Mouse (Mus musculus): Measurements from ENCODE around the gene Tfr2.
A peak's percentile ranks its signal among the peaks of the same experiment; 100 is the strongest.

The Tfr2 gene

GRCm38 (mm10) chr5:137537461-137537860 is 32.2 kb upstream of the Tfr2 start:
- no peak for DNase-seq (ENCODE audit: low read depth, low spot score)

DNA sequence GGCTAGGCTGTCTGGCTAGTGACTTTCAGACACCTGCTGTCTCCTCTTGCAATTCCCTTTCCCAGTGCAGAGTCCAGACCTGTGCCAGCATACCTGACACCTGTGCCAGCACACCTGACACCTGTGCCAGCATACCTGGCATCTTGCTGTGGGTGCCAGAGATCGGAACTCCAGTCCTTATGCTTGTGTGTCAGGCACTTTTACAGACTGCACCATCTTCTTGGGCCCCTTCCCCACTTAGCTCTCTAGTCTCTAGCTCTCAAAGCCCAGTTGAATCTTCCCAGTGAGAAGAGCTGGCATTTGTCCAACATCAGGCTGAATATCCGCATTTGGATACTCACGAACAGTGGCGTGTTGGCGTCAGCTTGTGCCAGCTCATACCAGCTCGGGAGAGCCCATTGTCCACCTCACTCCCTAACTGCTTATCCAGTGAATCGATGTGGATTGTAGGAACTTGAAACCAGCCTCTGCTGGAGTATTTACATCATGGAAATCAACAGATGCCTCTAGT is 30.3 kb upstream of the Tfr2 start:
- no peak for DNase-seq (ENCODE audit: low read depth, low spot score)

- DNase-seq (ENCODE audit: low read depth, low spot score): no peak
Measured at GRCm38 (mm10) chr5:137540991-137541390, 28.6 kb upstream of the Tfr2 start.

GRCm38 (mm10) chr5:137541768-137542540 is 27.7 kb upstream of the Tfr2 start:
- DNase-seq (ENCODE audit: low read depth, low spot score): no peak

DNA sequence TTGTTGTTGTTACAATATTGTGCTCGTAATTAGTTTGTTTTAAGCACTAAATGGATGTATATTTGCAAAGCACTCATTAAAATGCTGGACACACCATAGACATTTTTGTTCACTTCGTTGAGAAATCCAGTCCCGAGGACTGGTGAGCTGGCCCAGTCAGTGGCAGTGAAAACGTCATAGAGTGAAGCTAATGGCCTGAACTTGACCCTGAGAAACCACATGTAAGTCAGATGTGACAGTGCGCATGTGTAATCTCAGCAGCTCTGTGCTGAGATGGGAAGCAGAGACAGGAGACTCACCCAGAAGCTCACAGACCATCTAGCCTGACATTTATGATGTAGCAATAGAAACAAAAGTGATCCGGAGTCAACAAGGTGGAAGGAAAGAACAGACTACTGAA is 24.7 kb upstream of the Tfr2 start:
- DNase-seq (ENCODE audit: low read depth, low spot score): no peak

DNA sequence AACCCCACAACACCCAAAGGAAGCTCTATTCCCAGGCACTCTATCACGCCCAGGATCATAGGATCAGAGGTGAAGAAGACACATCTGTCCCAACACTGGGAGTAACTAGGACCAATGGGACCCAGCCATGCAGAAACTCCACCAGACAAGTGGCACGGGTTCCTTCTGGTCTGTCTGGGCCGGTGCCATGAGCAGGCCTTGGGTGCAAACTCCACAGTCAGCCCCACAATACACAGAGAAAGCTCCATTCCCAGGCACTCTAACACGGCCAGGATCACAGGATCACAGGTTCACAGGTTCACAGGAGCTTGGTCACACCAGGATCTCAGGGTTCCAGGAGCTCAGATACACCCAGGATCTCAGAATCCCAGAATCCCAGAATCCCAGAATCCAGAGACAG is 24.0 kb upstream of the Tfr2 start:
- DNase-seq (ENCODE audit: low read depth, low spot score): no peak

DNA sequence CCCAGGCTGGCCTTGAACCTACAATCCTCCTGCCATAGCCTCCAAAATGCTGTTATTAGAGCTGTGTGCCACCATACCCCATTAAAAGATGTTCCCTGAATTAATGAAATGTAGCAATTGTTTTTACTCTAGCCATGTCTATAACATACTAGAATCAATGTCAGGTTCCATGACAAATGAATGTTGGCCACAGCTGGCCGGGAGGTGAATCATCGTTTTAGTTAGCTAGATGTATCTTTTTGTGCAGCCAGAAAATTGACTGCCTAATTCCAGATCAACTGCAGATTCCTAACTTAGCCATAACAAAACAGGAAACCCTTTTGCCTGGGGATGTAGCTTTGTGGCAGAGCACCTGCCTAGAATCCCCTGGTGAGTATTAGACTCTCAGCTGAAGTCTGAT is 19.8 kb upstream of the Tfr2 start:
- no peak for DNase-seq (ENCODE audit: low read depth, low spot score)

- DNase-seq (ENCODE audit: low read depth, low spot score): no peak
Measured at GRCm38 (mm10) chr5:137551119-137551518, 18.5 kb upstream of the Tfr2 start.

GRCm38 (mm10) chr5:137553000-137553399 is 16.6 kb upstream of the Tfr2 start:
- no peak for DNase-seq (ENCODE audit: low read depth, low spot score)

GRCm38 (mm10) chr5:137553411-137553837 is 16.2 kb upstream of the Tfr2 start, which contains the start of gene Actl6b:
TSS of gene Actl6b (plus strand) at chr5:137553517.
- no peak for DNase-seq (ENCODE audit: low read depth, low spot score)

DNA sequence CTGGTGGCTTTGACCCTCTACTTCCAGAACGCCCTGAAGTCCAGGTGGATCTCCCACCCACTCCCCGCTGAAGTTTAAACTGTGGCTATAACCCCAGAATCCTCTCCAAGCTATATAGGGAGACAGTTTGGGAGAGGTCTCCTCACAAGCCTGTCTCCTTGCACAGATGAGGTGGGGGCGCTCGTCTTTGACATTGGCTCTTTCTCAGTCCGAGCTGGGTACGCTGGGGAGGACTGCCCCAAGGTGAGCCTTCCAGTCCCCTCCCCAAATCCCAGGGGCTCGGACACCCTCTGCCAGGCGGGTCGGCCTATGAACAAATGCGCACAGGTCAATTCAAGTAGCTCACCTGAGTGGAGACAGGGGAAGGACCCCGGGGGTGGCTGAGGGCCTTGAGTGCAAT is 15.7 kb upstream of the Tfr2 start:
- DNase-seq (ENCODE audit: low read depth, low spot score): no peak

GRCm38 (mm10) chr5:137561556-137561955 is 8.1 kb upstream of the Tfr2 start:
- DNase-seq (ENCODE audit: low read depth, low spot score): peak; percentile 50

GRCm38 (mm10) chr5:137562965-137563364 is 6.7 kb upstream of the Tfr2 start:
- peak; percentile 49 for DNase-seq (ENCODE audit: low read depth, low spot score)

DNA sequence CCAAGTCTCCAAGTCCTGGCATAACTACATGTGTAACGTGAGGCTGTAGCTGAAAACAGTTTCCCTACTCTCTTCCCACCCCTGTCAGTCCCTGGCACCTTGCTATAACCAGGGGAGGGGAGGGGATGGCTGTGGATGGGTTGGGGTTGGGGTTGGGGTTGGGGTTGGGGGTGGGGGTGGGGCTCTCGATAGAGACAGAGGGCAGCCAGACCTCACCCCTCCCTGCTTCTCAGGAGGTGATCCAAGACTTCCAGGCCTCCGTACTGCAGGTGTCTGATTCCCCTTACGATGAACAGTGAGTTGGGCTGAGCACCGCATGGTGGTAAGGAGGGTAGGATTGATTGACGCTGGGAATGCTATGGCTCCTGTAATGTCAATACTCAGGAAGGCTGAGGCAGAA is 3.9 kb upstream of the Tfr2 start:
- no peak for DNase-seq (ENCODE audit: low read depth, low spot score)

DNA sequence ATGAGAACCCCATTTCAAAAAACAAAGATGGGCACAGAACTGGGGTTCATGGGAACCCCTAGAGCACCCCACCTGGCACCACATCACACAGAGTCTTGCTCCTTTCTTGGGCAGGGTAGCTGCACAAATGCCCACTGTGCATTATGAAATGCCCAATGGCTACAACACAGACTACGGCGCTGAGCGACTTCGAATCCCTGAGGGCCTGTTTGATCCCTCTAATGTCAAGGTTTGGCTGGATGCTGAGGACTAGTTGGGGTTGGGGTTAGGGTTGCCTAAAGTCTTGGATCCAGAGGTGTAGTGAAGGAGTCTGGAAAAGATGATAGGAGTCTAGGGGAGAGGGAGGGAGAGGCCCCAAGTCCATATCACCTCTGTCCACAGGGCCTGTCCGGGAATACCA is 3.2 kb upstream of the Tfr2 start:
- no peak for DNase-seq (ENCODE audit: low read depth, low spot score)

- no peak for DNase-seq (ENCODE audit: low read depth, low spot score)
Measured at GRCm38 (mm10) chr5:137568223-137568798, 1.3 kb upstream of the Tfr2 start.

DNA sequence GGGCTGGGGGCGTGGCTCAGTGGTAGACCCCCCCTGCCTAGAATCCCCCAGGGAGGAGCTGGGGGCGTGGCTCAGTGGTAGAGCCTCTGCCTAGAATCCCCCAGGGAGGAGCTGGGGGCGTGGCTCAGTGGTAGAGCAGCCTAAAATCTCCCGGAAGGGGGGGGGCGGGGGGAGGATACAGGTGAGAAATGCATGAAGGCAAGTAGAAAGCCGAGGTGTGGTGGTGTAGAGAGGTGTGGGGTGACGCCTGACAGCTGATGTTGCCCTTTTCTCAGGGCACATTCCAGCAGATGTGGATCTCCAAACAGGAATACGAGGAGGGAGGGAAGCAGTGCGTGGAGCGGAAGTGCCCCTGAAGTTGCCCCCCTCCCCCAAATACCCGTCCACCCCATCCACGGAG is 609 bp upstream of the Tfr2 start:
- no peak for DNase-seq (ENCODE audit: low read depth, low spot score)

DNA sequence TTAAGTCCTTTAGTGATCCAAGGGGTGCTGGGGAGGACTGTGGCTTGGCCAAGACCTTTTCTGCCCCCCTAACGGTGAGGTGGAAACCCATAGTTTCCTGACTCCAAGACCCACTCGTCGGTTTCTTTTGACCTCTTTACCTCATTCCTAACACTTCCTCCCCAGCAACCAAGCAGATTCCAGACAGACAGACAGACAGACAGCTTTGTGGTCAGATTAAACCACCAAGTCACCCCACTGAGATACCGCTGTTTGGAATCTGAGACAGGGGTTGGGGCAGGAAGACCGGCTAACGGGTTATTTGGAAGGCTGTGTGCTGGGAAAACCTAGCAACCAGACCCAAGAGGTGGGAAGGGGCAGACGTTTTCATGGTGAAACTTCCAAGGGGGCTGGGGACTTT is 541 bp downstream of the Tfr2 start:
- no peak for DNase-seq (ENCODE audit: low read depth, low spot score)

DNA sequence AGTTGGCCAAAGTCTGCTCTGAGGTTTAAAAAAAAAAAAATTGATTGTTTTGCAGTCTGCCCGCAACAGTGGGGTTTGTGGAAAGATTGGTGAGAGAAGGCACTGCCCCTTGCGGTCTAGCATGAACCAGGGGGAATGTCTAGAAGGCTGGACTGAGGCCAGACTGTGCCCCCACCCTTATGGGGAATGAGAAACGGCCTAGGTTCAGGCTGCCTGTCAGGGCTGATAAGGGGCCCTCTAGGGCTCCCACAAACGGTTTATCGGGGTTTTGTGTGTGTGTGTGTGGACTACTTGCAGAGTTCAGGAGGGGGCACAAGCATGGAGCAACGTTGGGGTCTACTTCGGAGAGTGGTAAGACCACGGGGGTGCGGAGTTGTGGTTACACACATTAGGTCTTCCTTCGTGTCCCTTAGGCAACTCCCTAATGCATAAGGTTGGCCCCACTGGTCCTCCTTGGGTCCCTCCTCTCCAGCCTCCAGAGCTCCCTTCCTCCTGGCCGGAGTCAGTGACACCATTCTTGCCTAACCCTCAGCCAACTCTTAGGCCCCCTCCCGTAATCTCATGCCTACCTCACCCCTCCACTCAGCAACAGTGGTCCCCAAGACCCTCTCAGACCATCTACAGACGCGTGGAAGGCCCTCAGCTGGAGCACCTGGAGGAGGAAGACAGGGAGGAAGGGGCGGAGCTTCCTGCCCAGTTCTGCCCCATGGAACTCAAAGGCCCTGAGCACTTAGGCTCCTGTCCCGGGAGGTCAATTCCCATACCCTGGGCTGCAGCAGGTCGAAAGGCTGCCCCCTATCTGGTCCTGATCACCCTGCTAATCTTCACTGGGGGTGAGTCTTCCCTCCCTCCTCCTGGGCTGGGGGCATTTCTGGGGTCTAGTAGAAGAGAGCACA is 1.3 kb downstream of the Tfr2 start:
- DNase-seq (ENCODE audit: low read depth, low spot score): no peak

GRCm38 (mm10) chr5:137574470-137574901 is 4.8 kb downstream of the Tfr2 start:
- DNase-seq (ENCODE audit: low read depth, low spot score): no peak

- DNase-seq (ENCODE audit: low read depth, low spot score): no peak
Measured at GRCm38 (mm10) chr5:137580246-137580645, 10.6 kb downstream of the Tfr2 start.

GRCm38 (mm10) chr5:137582702-137583101 is 13.1 kb downstream of the Tfr2 start:
- no peak for DNase-seq (ENCODE audit: low read depth, low spot score)
